Mouse (Mus musculus) right cerebral cortex, postnatal 14 days (tissue): ENCODE data around the gene Atp5mpl.
"Not testable (repeated sequence)": the region's sequence is repeated elsewhere in the genome, so short reads cannot be mapped to it uniquely, and the experiment has no call there.

Source experiments
- DNase-seq: peaks from one replicate; pipeline ENCODE4 v3.0.0; 2022

Atp5mpl gene

DNA sequence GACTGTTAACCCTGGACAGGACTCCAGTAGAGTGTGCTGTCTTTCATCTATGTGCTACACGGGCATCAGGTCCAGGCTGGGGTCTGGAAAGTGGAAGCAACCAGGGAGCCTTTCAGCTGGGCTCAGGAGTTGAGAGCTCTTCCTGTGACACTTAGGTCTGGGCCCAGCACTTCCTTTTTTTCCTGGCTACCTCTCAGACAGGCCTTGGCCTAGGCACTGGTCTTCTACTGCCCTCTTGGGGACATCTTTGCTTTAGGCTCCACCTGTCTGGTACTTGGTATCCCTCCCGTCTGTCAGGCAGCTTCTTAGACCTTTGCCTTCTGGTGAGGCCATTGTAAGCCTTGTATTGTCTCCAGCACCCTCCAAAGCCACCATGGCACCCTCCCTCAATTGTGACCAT, 20.1 kb downstream of the Atp5mpl start:
- DNase-seq = peak; percentile 19

DNA sequence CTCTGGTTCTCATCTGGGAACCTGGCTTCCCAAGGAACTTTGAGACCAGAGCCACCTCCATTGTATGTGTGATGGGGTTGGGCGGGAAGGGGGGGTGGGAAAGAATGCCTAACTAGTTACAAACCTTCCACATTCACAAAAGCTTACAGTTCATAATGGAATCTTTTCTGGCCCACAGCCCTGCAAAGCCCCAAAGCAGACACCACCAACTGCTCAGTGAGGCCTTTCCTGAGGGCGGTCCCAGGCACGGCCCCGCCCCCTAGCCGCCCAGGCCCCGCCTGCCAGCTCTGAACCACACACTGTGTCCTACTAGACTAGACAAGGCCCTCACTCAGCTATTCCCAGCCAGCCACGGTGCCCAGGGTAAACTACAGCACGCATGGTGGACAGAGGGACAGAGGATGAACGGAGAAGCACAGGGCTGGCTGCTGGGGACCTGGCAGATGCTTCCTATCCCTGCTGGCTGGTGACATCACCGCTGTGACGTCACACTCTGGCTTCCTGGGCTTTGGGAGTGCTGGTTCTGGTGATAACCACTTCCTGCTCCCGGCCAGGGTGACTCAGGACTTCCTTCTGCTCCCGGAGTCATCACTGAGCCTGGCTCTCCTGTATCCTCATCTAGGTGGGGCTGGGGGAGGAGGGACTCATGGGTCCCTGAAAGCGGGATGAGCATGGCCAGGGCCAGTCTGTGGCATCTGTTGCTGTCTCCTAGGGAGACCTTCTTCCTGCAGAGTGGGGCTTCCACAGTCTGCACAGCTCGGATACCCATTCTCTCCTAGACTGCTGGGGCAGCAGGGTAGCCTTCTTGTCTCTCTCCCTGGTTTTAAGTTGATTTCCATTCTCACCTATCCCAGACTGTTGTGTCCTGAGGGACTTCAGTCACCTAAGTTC, 20.8 kb downstream of the Atp5mpl start:
- not testable (repeated sequence) for DNase-seq

DNA sequence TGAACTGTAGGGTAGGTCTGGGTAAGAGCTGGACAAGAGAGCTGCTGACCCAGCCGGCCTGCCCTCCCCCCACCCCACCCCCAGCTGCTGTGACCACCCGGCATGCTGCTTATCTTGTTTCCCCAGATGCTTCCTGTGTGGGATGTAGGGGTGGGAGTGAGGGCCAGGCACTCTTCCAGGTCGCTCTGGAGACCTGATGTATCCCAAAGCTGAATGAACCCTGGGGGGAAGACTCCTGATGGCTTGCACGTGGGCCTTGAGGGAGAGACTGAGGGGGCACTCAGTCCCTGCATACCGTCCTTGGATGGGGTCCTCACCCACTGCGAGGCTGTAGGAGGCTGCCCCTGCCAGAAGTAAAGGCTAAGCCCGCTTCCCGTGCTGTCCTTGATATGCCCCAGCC, 21.7 kb downstream of the Atp5mpl start:
- no peak for DNase-seq

DNA sequence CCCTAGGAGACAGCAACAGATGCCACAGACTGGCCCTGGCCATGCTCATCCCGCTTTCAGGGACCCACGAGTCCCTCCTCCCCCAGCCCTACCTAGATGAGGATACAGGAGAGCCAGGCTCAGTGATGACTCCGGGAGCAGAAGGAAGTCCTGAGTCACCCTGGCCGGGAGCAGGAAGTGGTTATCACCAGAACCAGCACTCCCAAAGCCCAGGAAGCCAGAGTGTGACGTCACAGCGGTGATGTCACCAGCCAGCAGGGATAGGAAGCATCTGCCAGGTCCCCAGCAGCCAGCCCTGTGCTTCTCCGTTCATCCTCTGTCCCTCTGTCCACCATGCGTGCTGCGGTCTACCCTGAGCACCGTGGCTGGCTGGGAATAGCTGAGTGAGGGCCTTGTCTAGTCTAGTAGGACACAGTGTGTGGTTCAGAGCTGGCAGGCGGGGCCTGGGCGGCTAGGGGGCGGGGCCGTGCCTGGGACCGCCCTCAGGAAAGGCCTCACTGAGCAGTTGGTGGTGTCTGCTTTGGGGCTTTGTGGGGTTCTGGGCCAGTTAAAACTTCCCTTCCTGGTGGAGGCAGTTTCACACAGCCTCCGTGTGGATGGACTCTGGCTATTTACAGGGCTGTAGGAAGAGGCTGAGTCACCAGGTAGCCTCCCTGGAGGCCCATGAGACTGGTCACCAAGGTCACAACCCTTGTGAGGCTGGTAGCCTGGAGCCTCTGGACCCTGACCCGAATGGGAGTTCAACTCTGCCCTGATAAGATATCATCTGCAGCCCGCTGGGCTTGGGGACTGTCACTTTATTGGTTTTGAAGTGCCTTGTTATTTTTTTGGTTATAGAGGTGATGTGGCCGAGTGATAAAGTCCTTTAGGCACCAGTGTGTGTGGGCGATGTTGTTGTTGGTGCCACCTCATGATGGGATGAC, 22.5 kb downstream of the Atp5mpl start:
- DNase-seq = not testable (repeated sequence)

DNA sequence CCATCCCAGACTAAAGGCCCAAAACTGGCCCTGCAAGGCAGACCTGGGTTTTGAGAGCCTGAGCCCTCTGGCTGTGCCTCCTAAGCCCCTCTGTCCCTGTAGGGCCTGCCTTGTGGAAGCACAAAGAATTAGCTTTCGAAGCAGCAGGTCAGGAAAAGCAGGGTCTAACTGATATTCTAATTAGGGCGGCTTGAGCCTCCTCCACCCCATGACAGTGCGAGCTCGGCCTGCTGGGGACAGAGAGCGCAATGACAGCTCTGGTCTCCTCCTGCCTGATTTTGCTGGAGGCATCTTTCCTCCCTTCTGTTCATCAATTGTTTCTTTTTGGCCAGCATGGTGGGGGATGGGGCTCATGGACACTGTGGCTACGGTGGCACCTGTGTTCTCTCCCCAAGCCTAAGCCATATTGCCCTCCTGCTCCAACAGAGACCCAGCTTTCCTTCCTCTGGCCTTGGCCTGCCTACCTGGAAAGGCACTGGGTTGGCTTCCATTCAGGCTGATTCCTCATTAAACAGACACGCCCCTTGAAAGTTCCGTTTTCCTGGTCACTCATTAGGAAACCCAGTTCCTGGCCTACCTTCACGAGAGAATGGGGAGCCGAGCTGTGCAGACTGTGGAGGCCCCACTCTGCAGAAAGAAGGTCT, 23.2 kb downstream of the Atp5mpl start:
- DNase-seq = no peak

DNA sequence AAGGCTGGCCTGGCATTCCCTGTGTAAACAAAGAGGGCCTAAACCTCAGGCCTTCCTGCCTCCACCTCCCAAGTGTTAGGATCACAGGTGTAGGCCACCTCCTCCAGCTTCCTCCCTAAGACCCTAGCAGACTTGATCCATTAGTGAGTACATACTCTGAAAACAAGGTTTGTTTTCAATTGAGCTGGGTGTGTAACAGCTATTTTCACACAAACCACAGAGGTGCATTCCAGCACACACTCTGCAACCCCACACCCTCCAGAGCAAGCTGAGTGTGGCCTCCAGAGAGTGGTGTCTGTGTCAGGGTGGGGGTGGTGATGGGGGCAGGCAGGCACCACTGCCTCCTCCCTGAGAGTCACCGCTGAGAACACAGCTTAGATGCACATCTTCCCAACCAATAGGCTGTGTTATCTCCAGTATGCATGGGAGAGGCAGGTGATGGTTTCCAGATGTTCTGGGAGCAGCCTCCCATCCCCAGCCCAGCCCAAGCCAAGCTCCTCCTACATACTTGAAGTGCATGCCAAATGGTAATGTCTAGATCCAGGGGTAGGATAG, 28.1 kb downstream of the Atp5mpl start:
- DNase-seq = no peak

DNA sequence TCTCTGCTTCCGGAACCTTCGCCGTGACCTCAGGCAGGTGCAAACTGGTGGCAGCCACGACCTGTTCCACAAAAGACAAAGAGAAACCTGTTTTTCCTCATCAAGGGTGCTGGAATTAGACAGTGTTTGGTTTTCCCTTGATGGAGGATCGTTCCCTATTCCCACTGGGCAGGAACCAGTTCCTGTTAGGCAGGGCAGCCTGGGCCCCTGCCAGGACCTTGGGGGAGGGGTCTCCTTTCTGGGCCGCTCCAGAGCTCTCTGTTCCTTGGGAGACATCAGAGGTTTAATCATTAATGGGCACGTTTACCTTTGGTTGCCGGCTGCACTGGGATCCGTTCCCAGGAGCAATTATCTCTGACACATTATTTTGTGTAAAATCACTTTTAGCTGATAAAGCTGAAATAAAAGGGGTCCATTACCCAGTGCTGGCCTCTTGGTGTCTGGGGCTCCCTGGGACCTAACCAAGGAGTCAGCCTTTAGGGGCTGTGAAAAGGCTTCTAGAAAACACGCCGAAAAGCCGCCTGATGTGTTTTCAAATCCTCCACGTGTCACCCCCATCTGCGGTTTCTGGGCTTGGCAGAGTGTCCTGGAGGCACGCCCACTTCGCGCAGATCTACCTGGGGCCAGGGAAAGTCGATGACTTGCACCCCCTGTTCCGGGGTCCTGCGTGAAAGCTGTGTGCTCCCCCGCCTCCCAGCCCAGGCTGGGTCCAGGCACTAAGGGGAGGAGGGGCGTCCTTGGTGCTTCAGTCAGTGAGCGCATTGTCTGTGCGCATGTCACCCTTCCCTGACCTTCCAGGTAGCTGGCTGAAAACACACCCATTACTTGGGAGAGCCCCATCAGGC, 29.8 kb downstream of the Atp5mpl start:
- DNase-seq = peak; percentile 24

DNA sequence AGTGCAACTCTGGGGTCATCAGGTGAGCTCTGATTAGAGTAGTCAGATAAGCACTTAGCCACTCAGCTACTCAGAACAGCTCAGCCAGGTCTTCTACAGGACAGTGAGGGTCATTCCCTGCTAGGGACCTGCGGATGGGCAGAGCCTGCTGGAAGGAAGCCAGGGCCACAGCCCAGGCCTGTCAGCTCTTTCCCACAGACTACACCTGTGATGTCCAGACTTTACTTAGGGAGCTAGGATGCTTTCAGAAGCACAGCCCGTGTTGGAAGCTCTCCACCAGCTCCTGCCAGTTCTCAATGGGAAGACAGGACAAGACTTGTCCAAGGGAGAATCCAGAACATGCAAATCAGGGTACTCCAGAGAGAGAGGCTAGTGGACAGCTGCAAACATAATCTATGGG, 32.8 kb downstream of the Atp5mpl start:
- DNase-seq = no peak

DNA sequence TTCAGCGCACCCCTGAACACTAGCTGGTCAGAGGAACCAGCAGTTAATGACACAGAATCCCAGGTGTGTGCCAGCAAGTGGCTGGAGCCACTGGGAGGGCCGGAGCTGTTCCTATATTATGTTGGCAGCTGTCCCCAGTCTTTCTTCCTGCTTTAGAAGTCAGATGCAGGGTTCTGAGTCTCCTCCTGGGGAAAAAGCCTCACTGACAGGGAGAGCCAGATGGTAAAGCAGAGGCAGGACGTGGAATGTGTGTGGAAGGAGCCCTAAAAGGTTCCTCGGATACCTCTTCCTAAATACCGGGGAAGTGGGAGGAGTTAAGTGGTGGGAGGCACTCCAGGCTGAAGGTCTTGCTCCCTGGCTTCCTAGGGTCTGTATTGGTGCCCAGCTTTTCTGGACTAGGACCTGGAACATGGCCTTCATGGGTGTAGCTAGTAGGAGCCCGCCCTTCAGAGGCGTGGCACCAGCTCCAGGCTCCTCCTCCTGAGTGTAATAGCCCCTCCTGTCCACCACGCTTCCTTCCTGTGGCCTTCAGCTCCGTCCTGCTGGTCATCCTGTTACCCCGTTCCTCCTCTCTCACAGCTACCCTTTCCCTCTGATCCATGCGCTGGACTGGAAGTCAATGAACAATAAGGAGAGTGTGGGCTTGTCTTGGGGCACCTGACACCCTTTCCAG, 33.6 kb downstream of the Atp5mpl start:
- no peak for DNase-seq

DNA sequence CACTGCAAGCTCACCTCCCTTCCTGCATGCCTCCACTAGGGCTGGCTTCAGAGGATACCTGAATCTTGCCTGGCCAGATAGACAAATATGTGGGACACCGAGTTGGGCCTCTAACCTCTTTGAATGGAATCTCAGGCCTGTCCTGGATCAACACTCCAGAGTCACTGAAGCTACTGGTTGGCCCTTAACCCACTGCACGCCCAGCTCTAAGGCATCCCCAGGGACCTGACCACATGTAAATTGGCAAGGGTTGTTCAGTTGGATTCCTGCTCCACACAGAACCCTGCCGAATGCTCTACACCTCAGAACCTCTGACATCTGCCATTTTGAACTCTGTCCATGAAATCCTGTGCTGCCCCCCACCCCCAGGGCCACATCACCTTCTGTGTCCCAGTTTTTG, 34.3 kb downstream of the Atp5mpl start:
- DNase-seq = no peak

DNA sequence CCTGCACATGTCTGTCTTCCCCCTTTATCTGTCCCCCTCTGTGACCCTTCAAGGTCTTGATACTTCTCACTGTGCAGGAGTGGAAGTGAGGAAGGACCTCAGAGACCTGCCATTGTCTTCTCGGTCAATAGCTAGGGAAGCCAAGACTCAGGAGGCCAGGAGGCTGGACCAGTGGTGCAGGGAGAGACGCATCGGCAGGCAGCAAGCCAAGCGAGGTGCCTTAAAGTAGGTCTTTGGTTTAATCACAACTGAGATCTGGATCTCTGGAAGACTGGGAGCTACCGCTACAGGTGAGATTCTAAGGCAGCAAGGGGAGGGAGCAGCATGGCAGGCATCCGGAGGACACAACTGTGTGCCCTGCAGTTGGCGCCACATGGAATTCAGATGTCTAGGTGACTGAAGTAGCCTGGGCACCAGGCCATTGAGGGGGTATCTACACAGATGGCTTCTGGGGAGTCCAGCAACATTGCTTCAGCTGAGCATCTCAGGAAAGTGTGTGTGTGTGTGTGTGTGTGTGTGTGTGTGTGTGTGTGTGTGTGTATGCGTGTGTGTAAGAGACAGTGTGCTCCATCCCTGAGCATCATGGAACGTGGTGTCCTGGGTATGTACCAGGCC, 35.3 kb downstream of the Atp5mpl start:
- DNase-seq = no peak

DNA sequence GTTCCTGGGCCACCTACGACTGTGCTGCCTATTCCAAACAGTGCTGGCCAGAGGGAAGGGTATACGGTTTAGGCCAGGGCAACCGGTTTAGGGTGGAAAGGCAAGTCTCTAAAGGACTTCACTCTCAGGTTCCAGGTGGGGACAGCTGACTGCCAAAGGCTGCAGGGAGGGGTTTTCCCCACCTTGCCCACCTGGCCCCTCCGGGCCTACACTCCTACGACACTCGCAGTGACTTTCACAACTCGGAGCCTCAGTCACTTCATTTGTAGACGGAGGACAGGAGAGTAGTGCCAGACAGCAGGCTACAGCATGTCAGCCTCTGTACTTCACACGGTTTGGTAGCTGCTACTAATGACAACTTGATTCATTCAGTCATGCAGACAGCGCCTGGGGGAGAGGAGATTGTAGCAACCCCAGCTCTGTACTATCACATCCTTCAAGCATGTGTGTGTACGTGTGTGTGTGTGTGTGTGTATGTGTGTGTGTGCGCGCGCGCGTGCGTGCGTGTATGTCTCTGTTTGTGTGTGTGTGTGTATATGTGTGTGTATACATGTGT, 38.3 kb downstream of the Atp5mpl start:
- DNase-seq = no peak

DNA sequence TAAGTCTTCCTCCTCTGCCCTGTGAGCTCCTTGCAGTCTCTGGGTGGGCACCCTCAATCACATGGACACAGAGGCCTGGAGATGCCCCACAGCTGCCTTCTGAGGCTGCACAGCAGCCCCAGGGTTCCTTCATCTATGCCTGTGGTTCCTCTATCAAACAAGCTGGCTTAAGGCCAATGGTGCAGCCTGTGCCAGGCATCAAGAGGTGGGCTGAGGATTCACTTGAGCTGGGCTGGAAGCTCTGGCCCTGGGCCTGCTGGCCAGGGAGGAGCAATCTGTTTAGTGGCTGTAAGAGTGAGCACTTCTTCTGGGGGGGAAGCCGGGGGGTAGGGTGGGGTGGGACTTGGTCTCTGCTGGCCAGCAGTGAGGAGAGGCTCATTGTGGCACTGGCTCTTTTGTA, 39.4 kb downstream of the Atp5mpl start:
- peak; percentile 27 for DNase-seq

DNA sequence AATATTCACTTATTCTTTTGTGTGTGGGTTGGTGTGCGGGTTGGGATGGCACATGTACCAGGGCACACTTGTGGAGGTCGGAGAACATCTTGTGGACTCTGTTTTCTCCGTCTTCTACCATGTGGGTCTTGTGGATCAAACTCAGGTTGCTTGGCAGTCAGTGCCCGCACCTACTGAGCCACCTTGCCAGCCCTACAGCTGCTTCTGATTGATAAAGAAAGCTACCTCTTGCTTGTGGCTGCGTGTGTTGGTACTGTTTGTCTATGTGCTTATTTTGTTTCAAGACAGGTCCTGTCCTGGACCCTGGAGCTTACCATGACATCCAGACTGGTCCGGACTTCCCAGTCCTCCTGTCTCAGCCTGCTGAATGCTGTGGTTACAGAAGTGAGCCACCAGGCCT, 43.7 kb downstream of the Atp5mpl start:
- DNase-seq = no peak

DNA sequence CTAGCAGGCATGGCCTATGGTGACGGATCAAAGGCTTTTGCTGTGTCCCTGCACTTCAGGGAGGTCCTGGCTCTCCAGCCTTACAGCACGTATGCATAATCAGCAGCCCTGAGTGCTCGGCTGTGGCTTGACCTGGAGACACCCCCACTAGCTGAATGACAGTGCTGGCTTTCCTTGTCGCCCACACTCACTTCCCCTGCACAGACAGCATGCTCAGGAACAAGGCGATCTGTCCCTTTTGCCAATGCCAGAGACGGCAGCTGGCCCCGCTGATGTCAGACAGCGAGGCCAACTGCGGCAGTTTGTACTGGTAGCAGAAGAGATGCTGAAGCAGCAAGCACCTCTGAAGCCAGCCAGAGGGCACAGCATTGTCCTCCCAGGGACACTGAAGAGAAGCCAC, 46.7 kb downstream of the Atp5mpl start:
- DNase-seq = peak; percentile 38

DNA sequence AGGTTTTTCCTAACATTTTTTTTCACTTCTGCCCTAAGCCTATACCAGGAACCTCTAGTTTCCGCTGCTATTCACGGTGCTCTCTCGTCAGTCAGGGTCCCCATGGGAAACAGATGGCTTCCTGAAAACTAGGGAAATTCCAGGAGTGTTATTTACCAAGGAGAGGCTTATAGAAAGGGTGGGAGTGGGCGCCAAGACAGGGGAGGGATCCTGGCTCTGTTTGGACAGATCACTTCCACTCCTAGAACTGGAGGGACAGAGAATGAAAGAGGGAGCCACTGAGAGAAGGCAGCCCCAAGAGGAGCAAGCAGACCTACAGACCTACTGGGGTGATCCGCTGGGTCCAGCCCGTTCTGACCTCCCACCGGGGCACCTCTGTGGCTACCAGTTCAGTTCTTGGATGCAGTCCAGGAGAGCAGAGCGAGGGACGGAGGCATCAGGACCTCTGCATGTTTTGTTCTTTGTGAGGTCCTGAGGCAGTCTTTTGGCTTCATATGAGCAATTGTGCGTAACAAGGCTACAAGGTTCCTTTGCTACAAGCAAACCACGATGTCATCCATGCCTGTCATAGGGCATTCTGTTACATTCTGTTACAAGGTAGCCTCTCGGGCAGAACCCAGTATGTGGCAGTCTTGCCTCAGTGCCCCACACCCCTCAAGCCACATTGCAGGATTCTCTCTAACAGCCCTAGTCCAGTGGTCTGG, 50.1 kb downstream of the Atp5mpl start:
- DNase-seq = no peak

DNA sequence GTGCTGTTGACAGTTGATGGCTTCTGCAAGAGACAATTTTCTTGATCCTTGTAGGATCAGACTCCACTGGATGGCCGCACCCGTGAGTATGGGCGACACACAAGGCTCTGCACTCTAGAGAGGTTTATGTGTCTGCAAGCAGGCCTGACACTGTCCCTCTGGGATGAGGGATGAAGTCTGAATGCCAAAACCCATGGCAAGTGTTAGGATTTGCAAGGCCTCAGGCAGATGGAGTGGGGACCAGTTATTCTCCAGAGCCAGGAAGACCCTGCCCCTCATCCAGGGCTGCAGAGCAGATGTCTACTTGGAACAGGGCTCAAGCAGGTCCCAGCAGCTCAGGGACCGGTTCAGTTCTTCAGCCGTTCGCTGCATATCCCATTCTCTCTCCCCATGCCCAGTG, 51.0 kb downstream of the Atp5mpl start:
- no peak for DNase-seq

DNA sequence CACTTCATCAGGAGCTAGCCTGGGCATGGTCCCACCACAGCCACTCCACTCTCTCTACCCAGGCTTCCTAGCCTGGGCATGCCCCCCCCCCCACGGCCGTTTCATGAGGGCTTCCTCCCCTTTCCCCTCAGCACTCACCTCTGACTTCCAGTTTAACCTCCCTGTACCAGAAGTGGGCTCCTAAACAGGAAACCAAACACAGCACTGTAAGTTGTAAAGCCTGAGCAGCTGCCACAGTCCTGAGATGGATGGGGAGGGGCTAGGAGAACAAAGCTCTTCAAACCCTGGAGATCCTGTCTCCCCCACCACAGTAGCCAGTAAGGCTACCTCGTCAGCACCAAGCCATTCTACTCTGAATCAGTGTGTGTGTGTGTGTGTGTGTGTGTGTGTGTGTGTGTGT, 52.7 kb downstream of the Atp5mpl start:
- no peak for DNase-seq

DNA sequence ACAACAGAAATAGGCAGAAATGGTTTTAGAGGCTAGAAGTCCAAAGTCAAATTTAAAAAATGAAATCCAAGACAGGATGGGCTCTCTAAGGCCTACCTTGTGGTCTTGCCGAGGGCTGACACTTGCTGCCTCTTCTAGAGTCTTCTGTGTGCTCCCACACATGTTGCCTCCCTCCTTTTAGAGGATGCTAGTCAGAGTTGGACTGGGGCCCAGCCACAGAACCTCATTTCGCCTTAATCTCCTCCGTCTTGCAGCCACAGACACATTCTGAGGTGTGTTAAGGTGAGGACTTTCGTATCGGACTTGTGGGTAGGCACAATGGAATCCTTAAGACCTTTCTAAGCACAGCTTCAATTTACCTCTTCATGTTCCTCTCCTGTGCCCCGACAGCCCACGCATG, 54.0 kb downstream of the Atp5mpl start:
- DNase-seq = peak; percentile 25

DNA sequence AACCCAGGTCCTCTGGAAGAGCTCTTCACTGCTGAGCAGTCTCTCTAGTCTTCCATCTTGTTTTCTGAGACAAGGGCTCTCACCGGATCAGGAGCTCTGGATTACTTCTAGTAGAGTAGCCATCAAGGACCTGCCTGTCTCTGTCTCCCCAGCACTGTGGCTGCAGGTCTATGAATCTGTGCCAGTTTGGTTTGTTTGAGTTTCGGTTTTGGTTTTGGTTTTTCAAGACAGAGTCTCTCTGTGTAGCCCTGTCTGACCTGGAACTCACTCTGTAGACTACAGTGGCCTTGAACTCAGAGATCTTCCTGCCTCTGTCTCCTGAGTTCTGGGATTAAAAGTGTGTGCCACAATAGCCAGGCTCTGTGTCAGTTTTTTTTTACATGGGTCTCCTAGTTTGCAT, 55.0 kb downstream of the Atp5mpl start:
- no peak for DNase-seq
